Mouse (Mus musculus) lung, adult 2 months (tissue): Measurements from ENCODE around the gene Gcn1l1.

Source experiments
- CTCF ChIP-seq: fragments of 200-500 bp; IDR thresholded peaks from 2 replicates; pipeline ENCODE4 v1.5.1; 2011; ENCODE audit warnings: mild to moderate bottlenecking, low read length, control low read depth; ENCODE audit not compliant: insufficient read depth
- POLR2A ChIP-seq: fragments of 200-500 bp; IDR thresholded peaks from 2 replicates; pipeline ENCODE4 v1.6.1; 2011; ENCODE audit warnings: low read depth, mild to moderate bottlenecking, control low read depth, low read length, borderline replicate concordance; ENCODE audit errors: extremely low read depth

DNA sequence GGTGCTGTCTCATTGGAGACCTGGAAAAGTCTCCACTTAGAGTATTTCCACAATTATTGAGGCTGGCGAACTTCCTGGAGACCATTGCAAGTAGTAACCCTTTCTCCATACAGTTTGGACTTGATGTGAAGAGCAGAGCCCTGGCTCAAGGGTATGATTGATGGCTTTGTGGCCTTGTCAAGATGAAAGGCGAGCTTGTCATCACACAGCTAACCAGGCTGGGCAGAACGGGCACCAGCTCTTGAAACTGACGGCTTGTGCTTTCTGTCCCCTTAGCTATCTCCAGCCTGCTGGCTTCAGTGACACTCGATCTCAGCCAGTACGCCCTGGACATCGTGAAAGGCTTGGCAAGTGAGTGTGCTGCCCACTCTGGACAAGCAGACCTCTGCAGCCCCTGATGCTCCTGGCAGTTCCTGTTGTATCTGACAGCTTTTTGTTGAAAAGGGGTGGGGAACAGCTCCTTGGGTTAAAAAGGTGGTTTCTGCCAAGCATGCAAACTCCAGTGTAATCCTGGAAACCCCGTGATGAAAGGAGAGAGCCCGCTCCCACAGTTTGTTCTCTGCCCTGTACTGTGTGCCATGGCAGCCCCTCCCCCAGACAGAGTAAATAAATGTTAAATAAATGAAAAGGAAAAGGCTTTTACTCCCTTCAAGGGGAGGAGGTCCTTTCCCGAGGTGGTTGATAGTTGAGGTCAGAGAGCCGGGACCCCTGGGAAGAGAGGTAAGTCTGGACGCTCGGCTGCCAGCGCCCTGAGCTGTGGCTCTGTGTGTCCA, 15.4 kb downstream of the Gcn1l1 start:
- TF ChIP-seq CTCF (no peak), POLR2A (no peak)
